Mouse (Mus musculus): ENCODE measurements around the gene Cdkn2c. TPM values are rescaled to one million over a fixed set of nuclear protein-coding genes. Genes with fewer than 3 reads are reported as not detected.
"Not testable (repeated sequence)": the region's sequence is repeated elsewhere in the genome, so short reads cannot be mapped to it uniquely, and the experiment has no call there.

The Cdkn2c gene
- total RNA-seq (2017), result 26.0 and 49.8 TPM in 2 replicates

DNA sequence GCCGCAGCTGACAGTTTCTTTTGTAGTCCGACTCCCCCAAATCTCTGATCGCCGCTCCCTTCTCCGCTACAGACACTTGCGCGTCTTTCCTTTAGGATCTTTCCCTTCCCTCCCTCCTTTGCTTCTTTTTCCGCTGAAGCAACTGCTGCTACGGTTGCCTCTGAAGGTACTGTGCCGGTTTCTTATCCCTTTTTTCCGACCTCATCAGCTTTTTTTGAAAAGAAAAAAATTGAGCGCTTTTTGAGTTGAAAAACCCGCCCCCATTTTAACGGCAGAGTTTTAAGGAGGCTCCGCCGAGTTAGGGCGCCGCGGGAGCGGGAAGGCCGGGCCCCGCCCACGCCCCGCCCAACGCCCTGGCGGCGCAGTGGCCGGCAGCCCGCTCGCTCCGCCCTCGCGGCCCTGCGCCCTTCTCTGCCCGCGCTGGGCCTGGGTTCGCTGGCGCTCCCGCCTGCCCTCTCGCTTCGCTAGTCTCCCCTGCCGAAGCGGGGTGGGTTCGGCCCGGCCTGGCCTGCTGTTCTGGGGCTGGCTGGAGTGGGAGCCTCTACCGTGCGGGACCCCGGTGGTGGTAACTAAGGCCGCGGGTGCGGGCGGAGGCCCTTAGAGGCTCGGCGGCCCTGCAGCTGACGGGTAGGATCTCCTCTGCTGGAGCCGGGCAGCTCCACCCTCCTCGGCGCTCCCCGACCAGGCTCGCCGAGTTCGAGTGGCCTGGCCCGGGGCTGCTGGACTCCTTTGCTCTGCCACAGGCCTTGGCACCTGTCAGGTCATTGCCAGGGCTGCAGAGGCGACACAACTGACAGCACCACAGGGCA, at the start of gene Cdkn2c:
Gene Cdkn2c, minus strand, starts transcription at position 729 of the 809 bp plus-strand sequence.
- ATAC-seq (replicated peaks in 1 of 2; ENCODE audit: insufficient read depth in 1 of 2, low FRiP score in 2 of 2, low TSS enrichment in 1 of 2, low read depth in 1 of 2, poor library complexity in 2 of 2, severe bottlenecking in 2 of 2), result peak; percentile 67 to 75

DNA sequence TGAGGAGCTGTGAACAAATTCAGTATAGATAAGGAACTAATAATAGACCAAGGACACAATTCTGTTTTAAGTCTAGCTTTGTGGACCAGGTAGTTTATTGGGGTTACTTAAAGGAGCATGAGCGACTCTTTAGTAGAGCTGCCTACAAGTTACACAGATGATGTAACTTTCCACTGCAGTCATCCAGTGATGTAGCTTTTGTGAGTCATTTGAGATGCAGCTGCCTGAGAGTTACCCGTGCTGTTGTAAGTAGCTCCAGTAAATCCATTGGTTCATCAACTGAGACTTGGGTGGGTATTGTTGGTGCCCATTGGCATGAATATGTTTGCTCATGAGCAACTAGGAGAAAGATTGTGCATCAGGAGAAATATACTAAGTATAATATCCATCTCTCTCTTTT, 38.4 kb upstream of the Cdkn2c start:
- ATAC-seq (replicated peaks in 1 of 2; ENCODE audit: insufficient read depth in 1 of 2, low FRiP score in 2 of 2, low TSS enrichment in 1 of 2, low read depth in 1 of 2, poor library complexity in 2 of 2, severe bottlenecking in 2 of 2), result no peak

DNA sequence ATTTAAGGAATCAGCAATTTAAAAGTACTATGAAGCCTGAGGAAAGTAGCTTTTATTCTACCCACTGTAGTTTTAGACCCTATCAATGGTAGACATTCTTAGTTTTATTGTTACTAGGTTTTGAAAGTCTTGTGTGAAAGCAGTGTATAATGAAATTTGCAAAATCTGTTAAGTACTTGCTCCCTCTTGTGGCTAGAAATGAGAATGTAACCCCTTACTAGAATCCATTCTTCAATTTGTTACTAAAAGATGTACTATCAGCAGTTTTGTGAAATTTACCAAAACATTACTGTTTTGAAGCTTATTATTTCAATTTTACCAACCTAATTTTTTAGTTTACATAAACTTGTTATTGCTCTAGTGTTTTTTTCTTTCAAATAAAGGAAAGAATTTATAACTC, 36.6 kb upstream of the Cdkn2c start:
- ATAC-seq (replicated peaks in 1 of 2; ENCODE audit: insufficient read depth in 1 of 2, low FRiP score in 2 of 2, low TSS enrichment in 1 of 2, low read depth in 1 of 2, poor library complexity in 2 of 2, severe bottlenecking in 2 of 2), result peak in 1 of 2 experiments; percentile 46; a peak in 1 of 4 replicates

DNA sequence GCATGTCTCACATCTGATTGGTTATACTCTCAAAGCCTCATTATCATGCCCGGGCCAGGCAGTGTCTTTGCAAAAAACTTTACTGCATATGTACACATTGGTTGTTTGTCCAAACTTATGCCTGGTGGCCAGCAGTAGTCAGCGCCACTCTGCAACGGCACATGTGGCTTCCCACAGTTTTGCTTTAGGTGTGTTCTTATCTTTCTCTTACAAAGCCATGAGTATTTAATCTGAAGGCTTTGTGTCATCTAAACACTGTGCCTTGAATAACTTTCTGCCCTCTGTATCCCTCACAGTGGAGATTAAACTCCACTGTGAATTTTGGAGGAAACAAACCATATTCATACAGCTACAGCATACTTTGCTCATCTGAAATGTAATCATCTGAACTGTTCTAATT, 33.7 kb upstream of the Cdkn2c start:
- not testable (repeated sequence) for ATAC-seq (replicated peaks in 1 of 2; ENCODE audit: insufficient read depth in 1 of 2, low FRiP score in 2 of 2, low TSS enrichment in 1 of 2, low read depth in 1 of 2, poor library complexity in 2 of 2, severe bottlenecking in 2 of 2)

DNA sequence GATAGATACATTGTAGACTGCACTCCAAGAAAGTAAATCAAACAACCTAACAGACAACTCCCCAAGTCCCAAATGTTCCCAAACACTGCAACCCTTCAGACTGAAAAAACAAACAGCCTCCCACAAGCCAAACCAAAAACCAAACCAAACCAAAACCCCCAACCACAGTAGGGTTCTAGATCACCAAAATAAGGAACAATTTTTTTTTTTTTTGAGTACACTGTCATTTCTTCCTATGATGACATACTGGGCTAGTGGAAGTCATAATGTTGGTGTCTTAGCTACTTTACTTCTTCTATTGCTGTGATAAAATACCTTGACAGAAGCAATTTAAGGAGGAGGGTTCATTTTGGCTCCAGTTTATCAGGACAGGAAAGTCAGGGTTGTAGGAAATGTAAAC, 25.7 kb upstream of the Cdkn2c start:
- no peak for ATAC-seq (replicated peaks in 1 of 2; ENCODE audit: insufficient read depth in 1 of 2, low FRiP score in 2 of 2, low TSS enrichment in 1 of 2, low read depth in 1 of 2, poor library complexity in 2 of 2, severe bottlenecking in 2 of 2)

- no peak for ATAC-seq (replicated peaks in 1 of 2; ENCODE audit: insufficient read depth in 1 of 2, low FRiP score in 2 of 2, low TSS enrichment in 1 of 2, low read depth in 1 of 2, poor library complexity in 2 of 2, severe bottlenecking in 2 of 2)
Measured at GRCm38 (mm10) chr4:109683561-109683960, 16.6 kb upstream of the Cdkn2c start.

DNA sequence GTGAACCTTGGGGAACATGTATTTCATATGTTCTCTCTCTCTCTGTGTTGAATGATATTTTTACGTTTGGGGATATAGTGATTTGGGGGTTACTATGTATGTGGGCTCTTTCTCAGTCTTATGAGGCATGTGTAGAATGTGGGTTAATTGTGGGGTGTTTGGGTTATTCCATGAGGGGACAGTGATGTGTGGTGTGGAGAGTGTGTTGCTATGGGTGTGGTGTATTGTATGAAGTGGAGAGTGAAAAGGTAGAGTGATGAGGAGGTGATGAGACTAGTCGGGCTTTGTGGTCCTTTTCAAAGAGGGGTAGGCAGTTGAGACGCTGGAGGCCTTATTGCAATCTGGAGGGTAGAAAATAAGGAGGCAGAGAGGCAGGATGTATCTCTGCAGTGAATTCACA, 10.2 kb upstream of the Cdkn2c start:
- no peak for ATAC-seq (replicated peaks in 1 of 2; ENCODE audit: insufficient read depth in 1 of 2, low FRiP score in 2 of 2, low TSS enrichment in 1 of 2, low read depth in 1 of 2, poor library complexity in 2 of 2, severe bottlenecking in 2 of 2)

DNA sequence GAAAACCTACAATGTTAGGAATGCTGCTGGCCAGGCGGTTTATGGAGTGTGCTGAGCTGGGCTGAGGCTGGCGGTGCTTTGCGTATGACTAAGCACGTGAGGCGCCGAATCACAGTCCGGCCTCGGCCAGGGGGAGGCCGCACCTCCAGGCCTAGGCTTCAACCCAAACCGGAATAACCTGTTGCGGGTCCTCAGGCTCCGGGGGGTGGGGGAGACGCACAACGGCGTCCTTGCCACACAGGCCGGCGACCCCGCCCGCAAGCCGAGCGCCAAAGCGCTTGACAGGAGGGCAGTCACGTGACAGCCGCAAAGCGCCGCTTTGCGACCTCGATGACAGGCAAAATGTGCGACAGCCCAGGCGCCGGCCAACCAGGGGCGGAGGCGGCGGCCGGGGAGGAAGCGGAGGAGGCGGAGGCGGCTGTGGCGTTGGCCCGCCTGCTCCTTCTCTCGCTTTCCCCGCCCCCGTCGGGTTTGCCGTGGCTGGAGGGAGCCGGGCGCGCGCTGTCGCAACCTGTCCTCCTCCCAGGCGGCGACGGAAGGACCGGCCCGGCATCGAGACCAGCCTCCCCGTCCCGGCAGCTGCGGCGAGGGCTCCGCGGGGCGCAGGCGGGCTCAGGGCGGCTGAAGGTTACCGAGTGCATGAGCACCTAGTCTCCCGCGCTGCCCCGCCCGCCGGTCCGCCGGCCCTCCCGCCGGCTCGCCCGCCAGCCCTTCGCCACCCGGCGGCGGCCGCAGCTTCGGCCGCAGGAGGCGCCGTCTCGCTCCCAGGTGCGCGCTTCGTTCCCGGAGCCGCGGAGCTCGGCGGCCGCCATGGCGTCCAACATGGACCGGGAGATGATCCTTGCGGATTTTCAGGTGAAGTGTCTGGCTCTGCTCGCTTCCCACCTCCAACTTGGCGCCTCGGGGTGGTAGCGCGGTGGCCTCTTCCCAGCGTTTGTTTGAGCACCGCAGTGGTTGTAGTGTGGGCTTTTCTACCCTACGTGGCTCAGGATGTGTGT, 9.5 kb upstream of the Cdkn2c start, which contains the start of gene Faf1:
Gene Faf1, plus strand, starts transcription at position 371 of the 998 bp plus-strand sequence.
- ATAC-seq (replicated peaks in 1 of 2; ENCODE audit: insufficient read depth in 1 of 2, low FRiP score in 2 of 2, low TSS enrichment in 1 of 2, low read depth in 1 of 2, poor library complexity in 2 of 2, severe bottlenecking in 2 of 2), result peak; percentile 97 to 98

GRCm38 (mm10) chr4:109674097-109674496, 7.1 kb upstream of the Cdkn2c start:
- no peak for ATAC-seq (replicated peaks in 1 of 2; ENCODE audit: insufficient read depth in 1 of 2, low FRiP score in 2 of 2, low TSS enrichment in 1 of 2, low read depth in 1 of 2, poor library complexity in 2 of 2, severe bottlenecking in 2 of 2)

GRCm38 (mm10) chr4:109671941-109672340, 5.0 kb upstream of the Cdkn2c start:
- ATAC-seq (replicated peaks in 1 of 2; ENCODE audit: insufficient read depth in 1 of 2, low FRiP score in 2 of 2, low TSS enrichment in 1 of 2, low read depth in 1 of 2, poor library complexity in 2 of 2, severe bottlenecking in 2 of 2), result no peak

DNA sequence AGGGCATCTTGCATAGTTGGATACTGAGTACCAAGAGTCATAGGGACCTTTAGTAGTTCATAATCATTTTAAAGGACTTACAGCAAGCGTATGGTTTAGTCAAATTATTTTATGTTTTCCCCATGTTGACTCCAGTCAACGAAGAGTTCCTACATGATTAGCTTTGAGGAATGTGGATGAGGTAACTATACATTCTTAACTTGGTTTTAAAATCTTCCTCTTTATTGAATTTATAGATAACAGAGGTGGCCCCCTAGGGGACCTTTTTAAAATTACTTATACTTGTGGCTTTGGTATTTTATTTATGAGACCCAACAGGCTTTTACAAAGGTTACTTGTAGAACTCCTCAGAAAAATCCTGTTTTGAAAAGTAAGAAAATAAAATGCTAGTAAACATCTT, 3.2 kb upstream of the Cdkn2c start:
- no peak for ATAC-seq (replicated peaks in 1 of 2; ENCODE audit: insufficient read depth in 1 of 2, low FRiP score in 2 of 2, low TSS enrichment in 1 of 2, low read depth in 1 of 2, poor library complexity in 2 of 2, severe bottlenecking in 2 of 2)

DNA sequence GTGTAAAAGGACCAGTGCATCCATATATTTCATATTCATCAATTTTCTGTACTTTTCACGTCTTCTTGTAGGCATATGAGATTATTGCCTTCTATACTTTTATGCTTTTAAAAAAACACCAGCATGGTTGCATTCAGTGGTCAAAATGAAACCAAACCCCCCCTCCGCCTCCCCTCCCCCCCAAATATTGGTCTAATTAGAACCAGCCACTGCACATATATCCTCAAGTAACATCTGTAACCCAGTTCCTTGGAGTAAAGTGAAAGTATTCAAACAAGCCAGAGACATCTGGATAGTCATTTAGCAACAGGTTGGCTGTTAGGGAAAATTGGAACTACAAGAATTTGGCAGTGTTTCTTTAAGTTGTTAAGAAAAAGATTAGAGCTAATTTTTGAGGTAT, 529 bp upstream of the Cdkn2c start:
- ATAC-seq (replicated peaks in 1 of 2; ENCODE audit: insufficient read depth in 1 of 2, low FRiP score in 2 of 2, low TSS enrichment in 1 of 2, low read depth in 1 of 2, poor library complexity in 2 of 2, severe bottlenecking in 2 of 2), result no peak

- peak; percentile 15 to 43; a peak in 2 of 4 replicates for ATAC-seq (replicated peaks in 1 of 2; ENCODE audit: insufficient read depth in 1 of 2, low FRiP score in 2 of 2, low TSS enrichment in 1 of 2, low read depth in 1 of 2, poor library complexity in 2 of 2, severe bottlenecking in 2 of 2)
Measured at GRCm38 (mm10) chr4:109665982-109666460, 968 bp downstream of the Cdkn2c start.

DNA sequence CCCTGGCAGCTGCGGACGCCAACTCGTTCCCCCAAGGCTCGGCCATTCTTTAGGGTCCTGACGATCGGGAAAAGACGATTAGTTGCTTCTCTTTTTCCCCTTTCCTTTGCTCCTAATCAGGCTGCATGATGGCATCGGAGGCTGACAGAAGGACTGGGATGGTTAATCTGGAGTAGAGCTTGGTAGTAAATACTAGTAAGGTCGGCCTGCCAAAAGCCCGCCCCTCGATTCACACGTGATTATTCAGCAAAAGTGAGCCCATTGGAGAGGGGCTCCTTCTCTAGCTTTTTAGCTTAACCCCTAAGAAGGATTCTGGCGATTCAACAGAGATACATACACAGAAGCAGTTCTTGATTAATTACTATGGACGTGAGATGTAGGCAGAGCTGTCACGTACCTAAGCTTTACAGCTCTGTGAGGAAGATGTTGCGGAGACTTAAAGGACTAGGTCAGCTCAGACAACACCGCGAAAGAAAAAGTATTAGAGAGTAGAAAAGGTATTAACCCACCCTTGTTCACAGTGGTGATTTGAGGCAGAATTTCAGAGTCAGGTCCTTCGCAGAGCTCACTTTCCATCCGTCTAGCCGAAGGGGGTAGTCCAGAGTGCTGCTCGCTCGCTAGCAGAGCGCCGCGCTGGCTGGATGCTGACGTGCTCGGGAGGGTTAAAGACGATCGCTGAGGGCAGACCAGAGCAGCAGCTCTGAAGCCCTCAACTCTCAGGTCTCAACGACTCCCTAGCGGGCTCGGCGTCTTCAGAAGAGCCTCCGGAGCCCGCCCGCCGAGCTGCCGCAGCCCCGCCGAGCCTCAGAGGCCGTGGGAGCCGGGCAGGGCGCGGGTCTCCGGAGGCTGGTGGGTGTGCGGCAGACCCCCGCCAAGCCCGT, 1.6 kb downstream of the Cdkn2c start:
- peak; percentile 54 to 60 for ATAC-seq (replicated peaks in 1 of 2; ENCODE audit: insufficient read depth in 1 of 2, low FRiP score in 2 of 2, low TSS enrichment in 1 of 2, low read depth in 1 of 2, poor library complexity in 2 of 2, severe bottlenecking in 2 of 2)

- ATAC-seq (replicated peaks in 1 of 2; ENCODE audit: insufficient read depth in 1 of 2, low FRiP score in 2 of 2, low TSS enrichment in 1 of 2, low read depth in 1 of 2, poor library complexity in 2 of 2, severe bottlenecking in 2 of 2), result no peak
Measured at GRCm38 (mm10) chr4:109664091-109664490, 2.9 kb downstream of the Cdkn2c start.

DNA sequence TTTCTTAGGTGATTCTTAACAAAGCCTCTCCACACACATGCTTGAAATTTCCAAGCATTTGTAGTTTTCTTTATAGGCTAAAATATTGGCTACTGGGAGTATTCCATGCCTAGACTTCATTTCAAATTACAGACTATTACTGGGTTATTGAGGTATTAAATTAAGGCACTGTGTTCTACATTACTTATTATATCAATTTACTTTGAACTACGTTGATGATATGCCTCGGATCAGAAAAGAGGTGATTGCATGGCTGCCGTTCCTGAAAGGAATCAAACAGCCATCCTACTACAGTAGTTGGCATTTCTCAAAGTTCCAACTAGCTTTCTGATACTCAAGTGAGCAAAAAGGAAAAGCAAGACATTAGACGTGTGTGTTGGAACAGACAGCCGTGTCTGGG, 4.7 kb downstream of the Cdkn2c start:
- ATAC-seq (replicated peaks in 1 of 2; ENCODE audit: insufficient read depth in 1 of 2, low FRiP score in 2 of 2, low TSS enrichment in 1 of 2, low read depth in 1 of 2, poor library complexity in 2 of 2, severe bottlenecking in 2 of 2), result no peak

DNA sequence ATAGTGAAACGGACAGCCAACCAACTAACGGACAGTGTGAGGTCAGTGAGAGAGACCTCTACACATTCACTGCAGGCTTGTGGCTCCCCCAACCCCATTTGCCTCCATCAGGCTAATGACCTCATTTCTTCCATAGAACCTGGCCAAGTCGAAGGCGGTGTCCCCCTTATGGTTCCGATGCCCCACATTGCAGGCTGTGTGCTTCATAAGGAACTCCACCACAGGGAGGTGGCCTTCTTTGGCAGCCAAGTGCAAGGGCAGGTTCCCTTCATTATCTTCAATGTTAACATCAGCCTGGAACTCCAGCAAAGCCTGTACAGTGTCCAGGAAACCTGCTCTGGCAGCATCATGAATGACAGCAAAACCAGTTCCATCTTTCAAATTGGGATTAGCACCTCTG, 5.8 kb downstream of the Cdkn2c start:
- no peak for ATAC-seq (replicated peaks in 1 of 2; ENCODE audit: insufficient read depth in 1 of 2, low FRiP score in 2 of 2, low TSS enrichment in 1 of 2, low read depth in 1 of 2, poor library complexity in 2 of 2, severe bottlenecking in 2 of 2)

All from hematopoietic stem cell, adult 5-6 weeks (primary cell).